Mouse (Mus musculus) kidney, embryonic 14.5 days (tissue): ENCODE results near the gene Rtl10. TPM values are rescaled to one million over a fixed set of nuclear protein-coding genes. Genes with fewer than 3 reads are reported as not detected.

Experiments used
- ATAC-seq: fragments of 200-750 bp; cut with Nextera tagmentation; 2 replicates; pipeline ENCODE4 v1.8.0; 2017; ENCODE audit warnings: moderate number of reproducible peaks, mild to moderate bottlenecking, moderate TSS enrichment, moderate library complexity; ENCODE audit not compliant: low FRiP score, low TSS enrichment
- H3K27ac ChIP-seq: fragments of 300-500 bp; sonication (generic); 2 replicates; pipeline ENCODE4 v1.5.1; 2014; ENCODE audit warnings: low read depth, mild to moderate bottlenecking, low read length, moderate library complexity, mixed read lengths
- H3K27me3 ChIP-seq: fragments of 300-500 bp; sonication (generic); 2 replicates; pipeline ENCODE4 v1.6.1; 2014; ENCODE audit warnings: mild to moderate bottlenecking, low read length; ENCODE audit not compliant: control insufficient read depth, insufficient read depth
- H3K36me3 ChIP-seq: fragments of 300-500 bp; sonication (generic); 2 replicates; pipeline ENCODE4 v1.6.1; 2014; ENCODE audit warnings: low read length, mixed read lengths; ENCODE audit not compliant: control insufficient read depth, insufficient read depth
- H3K4me1 ChIP-seq: fragments of 300-500 bp; sonication (generic); 2 replicates; pipeline ENCODE4 v1.6.1; 2014; ENCODE audit warnings: low read length, mixed read lengths; ENCODE audit not compliant: control insufficient read depth, insufficient read depth
- H3K4me2 ChIP-seq: fragments of 300-500 bp; sonication (generic); replicated peaks from 2 replicates; pipeline ENCODE4 v1.6.1; 2014; ENCODE audit warnings: low read depth, mild to moderate bottlenecking, low read length
- H3K4me3 ChIP-seq: fragments of 300-500 bp; sonication (generic); 2 replicates; pipeline ENCODE4 v1.5.1; 2014; ENCODE audit warnings: mild to moderate bottlenecking, low read length
- H3K9ac ChIP-seq: fragments of 300-500 bp; sonication (generic); 2 replicates; pipeline ENCODE4 v1.6.1; 2014; ENCODE audit warnings: low read depth, mild to moderate bottlenecking, low read length, moderate library complexity
- H3K9me3 ChIP-seq: fragments of 300-500 bp; sonication (generic); 2 replicates; pipeline ENCODE4 v1.6.1; 2016; ENCODE audit warnings: low read length; ENCODE audit not compliant: control insufficient read depth
- WGBS: fragments of 180-500 bp; shearing (Covaris S2); extraction: QIAGEN DNeasy Blood & Tissue Kit; methylation state at CpG from one replicate; pipeline ENCODE4 v1.1.7; 2014; 5-methylcytosine and 5-hydroxymethylcytosine counted together
- polyA plus RNA-seq: library from polyadenylated mRNA; unstranded; fragments of >200 nt; fragmentation: Nextera tagmentation; extraction: Ambion mirVana; gene quantifications from 2 replicates; pipeline ENCODE4 v1.2.1, GENCODE M21; 2014

The Rtl10 gene
- 1.9 and 3.0 TPM in 2 replicates for polyA plus RNA-seq

GRCm38 (mm10) chr16:18498558-18498990 lies at the start of gene Rtl10, which contains the start of gene Gnb1l:
Gene Rtl10, plus strand, starts transcription at chr16:18498901.
Gene Gnb1l, plus strand, starts transcription at chr16:18498713.
- Histone ChIP-seq H3K4me1 (0 out of 2 replicates have a peak, but pooled peaks cover 15% of the 10 kb centered on the region), H3K36me3 (peaks cover 17% of the 10 kb centered on the region), H3K9me3 (no peaks in the 10 kb centered on the region), H3K27me3 (no peaks in the 10 kb centered on the region), H3K9ac (peak within 1 kb of the TSS; percentile 68), H3K27ac (peak within 1 kb of the TSS; percentile 78), H3K4me2 (peak within 1 kb of the TSS; percentile 77), H3K4me3 (peak within 1 kb of the TSS; percentile 74)
- under 1% methylated on average over 51 of the region's 51 CpGs for WGBS
- peak; percentile 96 for ATAC-seq

- Histone ChIP-seq H3K9ac (no peak overlapping the region), H3K27me3 (no peaks in the 10 kb centered on the region), H3K27ac (no peak overlapping the region), H3K36me3 (no peaks in the 10 kb centered on the region), H3K4me2 (no peak overlapping the region), H3K9me3 (no peaks in the 10 kb centered on the region), H3K4me1 (peaks cover 30% of the 10 kb centered on the region), H3K4me3 (no peak overlapping the region)
- 97% methylated on average over 4 of the region's 4 CpGs for WGBS
- no peak for ATAC-seq
Measured at GRCm38 (mm10) chr16:18449005-18449404, 49.7 kb upstream of the Rtl10 start.

- WGBS, result 42% methylated on average over 9 of the region's 9 CpGs
- H3K36me3 ChIP-seq, result peaks cover 1% of the 10 kb centered on the region; the same call in 1 of the 2 replicates
- peaks cover 30% of the 10 kb centered on the region for H3K4me1 ChIP-seq
- H3K9ac ChIP-seq, result no peak overlapping the region
- no peaks in the 10 kb centered on the region for H3K27me3 ChIP-seq
- H3K9me3 ChIP-seq, result no peaks in the 10 kb centered on the region
- peak; percentile 67 for ATAC-seq
- no peak overlapping the region for H3K27ac ChIP-seq
- no peak overlapping the region for H3K4me2 ChIP-seq
- H3K4me3 ChIP-seq, result no peak overlapping the region
Measured at GRCm38 (mm10) chr16:18451486-18452181, 47.1 kb upstream of the Rtl10 start.

GRCm38 (mm10) chr16:18452361-18452862 lies 46.3 kb upstream of the Rtl10 start:
- 88% methylated on average over 8 of the region's 8 CpGs for WGBS
- peaks cover 7% of the 10 kb centered on the region; the same call in 1 of the 2 replicates for H3K36me3 ChIP-seq
- no peak overlapping the region for H3K4me3 ChIP-seq
- peaks cover 28% of the 10 kb centered on the region for H3K4me1 ChIP-seq
- H3K4me2 ChIP-seq, result no peak overlapping the region
- no peak for ATAC-seq
- H3K27ac ChIP-seq, result no peak overlapping the region
- no peaks in the 10 kb centered on the region for H3K27me3 ChIP-seq
- no peaks in the 10 kb centered on the region for H3K9me3 ChIP-seq
- H3K9ac ChIP-seq, result no peak overlapping the region

- no peak overlapping the region for H3K4me3 ChIP-seq
- H3K9ac ChIP-seq, result no peak overlapping the region
- peaks cover 17% of the 10 kb centered on the region for H3K4me1 ChIP-seq
- 21% methylated on average over 5 of the region's 5 CpGs for WGBS
- no peaks in the 10 kb centered on the region; the same call in 1 of the 2 replicates for H3K27me3 ChIP-seq
- no peak for ATAC-seq
- H3K4me2 ChIP-seq, result no peak overlapping the region
- H3K27ac ChIP-seq, result no peak overlapping the region
- H3K9me3 ChIP-seq, result no peaks in the 10 kb centered on the region
- H3K36me3 ChIP-seq, result peaks cover 7% of the 10 kb centered on the region; the same call in 1 of the 2 replicates
Measured at GRCm38 (mm10) chr16:18453846-18454245, 44.9 kb upstream of the Rtl10 start.

- Histone ChIP-seq H3K9me3 (no peaks in the 10 kb centered on the region), H3K9ac (no peak overlapping the region), H3K4me1 (peaks cover 31% of the 10 kb centered on the region), H3K27me3 (peaks cover 1% of the 10 kb centered on the region; the same call in 1 of the 2 replicates), H3K4me2 (no peak overlapping the region), H3K36me3 (peaks cover 7% of the 10 kb centered on the region; the same call in 1 of the 2 replicates), H3K4me3 (no peak overlapping the region), H3K27ac (no peak overlapping the region)
- ATAC-seq, result no peak
- WGBS, result 92% methylated on average over 6 of the region's 6 CpGs
Measured at GRCm38 (mm10) chr16:18455407-18455806, 43.3 kb upstream of the Rtl10 start.

- Histone ChIP-seq H3K9ac (no peak overlapping the region; the same call in 1 of the 2 replicates), H3K4me1 (peaks cover 17% of the 10 kb centered on the region), H3K27ac (no peak overlapping the region), H3K36me3 (peaks cover 7% of the 10 kb centered on the region; the same call in 1 of the 2 replicates), H3K4me2 (no peak overlapping the region), H3K4me3 (no peak overlapping the region), H3K27me3 (peaks cover 4% of the 10 kb centered on the region; the same call in 1 of the 2 replicates), H3K9me3 (no peaks in the 10 kb centered on the region)
- no peak for ATAC-seq
Measured at GRCm38 (mm10) chr16:18458661-18459060, 40.0 kb upstream of the Rtl10 start.

GRCm38 (mm10) chr16:18459335-18459954 lies 39.3 kb upstream of the Rtl10 start:
- no peak overlapping the region for H3K9ac ChIP-seq
- peak overlapping the region; percentile 0; the same call in 1 of the 2 replicates for H3K4me2 ChIP-seq
- no peak overlapping the region for H3K27ac ChIP-seq
- H3K4me1 ChIP-seq, result peaks cover 17% of the 10 kb centered on the region
- peaks cover 4% of the 10 kb centered on the region; the same call in 1 of the 2 replicates for H3K27me3 ChIP-seq
- ATAC-seq, result peak; percentile 28; the same call in 1 of the 2 replicates
- no peaks in the 10 kb centered on the region for H3K9me3 ChIP-seq
- peaks cover 7% of the 10 kb centered on the region; the same call in 1 of the 2 replicates for H3K36me3 ChIP-seq
- H3K4me3 ChIP-seq, result no peak overlapping the region
- 13% methylated on average over 12 of the region's 12 CpGs for WGBS
